Mouse (Mus musculus) layer of hippocampus, adult 8-10 months (tissue): ENCODE data around the gene Iqcm. TPM values are rescaled to one million over a fixed set of nuclear protein-coding genes. Genes with fewer than 3 reads are reported as not detected.

Source experiments
- total RNA-seq, 4 experiments: library from RNA; stranded (reverse); gene quantifications; 2 replicates each; pipeline ENCODE4 v1.2.4; 2022

Iqcm gene
- total RNA-seq, 4 experiments from 2014 or later: 0.34 to 0.53 (median 0.44) TPM

Other genes with a start within 250 kb of the Iqcm start
- 10 to 100 TPM; 52.3 to 75.1 (median 64.2) TPM for gene Rasd2, start 234.8 kb upstream of the Iqcm start, total RNA-seq
- gene Gm10358, start 42.1 kb upstream of the Iqcm start, total RNA-seq: under 1 TPM in 2 of 4 experiments, not detected in 2; 0.27 to 0.29 TPM